Mouse (Mus musculus) ES-E14 (cell line): ENCODE measurements at regions not wholly inside any gene's neighbourhood (a gene's known extent, or its start where the extent isn't known, plus 50 kb on each side); places are given as distances from the start of the nearest gene placed in this dataset.

Experiments
- DNase-seq: peaks from one replicate; pipeline ENCODE4 v3.0.0-alpha.2; 2013; ENCODE audit warnings: low read depth, low spot score
- H3K27ac ChIP-seq: 2 replicates; pipeline ENCODE4 v1.5.1; 2012; ENCODE audit warnings: low read depth, mild to moderate bottlenecking, low read length, moderate library complexity, mixed read lengths; ENCODE audit not compliant: poor library complexity, insufficient read depth, severe bottlenecking
- H3K36me3 ChIP-seq: 2 replicates; pipeline ENCODE4 v1.6.1; 2012; ENCODE audit warnings: mild to moderate bottlenecking, low read length, moderate library complexity, mixed read lengths; ENCODE audit not compliant: control insufficient read depth, poor library complexity, insufficient read depth, severe bottlenecking
- H3K4me1 ChIP-seq, 2 experiments: fragments of 150-350 bp in 1 of 2; sonication (generic) in 1 of 2; 2 replicates each; pipeline ENCODE4 v1.6.1; 2012; ENCODE audit warnings: low read length in 2 of 2, mild to moderate bottlenecking in 1 of 2, mixed read lengths in 1 of 2; ENCODE audit not compliant: control insufficient read depth in 2 of 2, insufficient read depth in 2 of 2, poor library complexity in 1 of 2
- H3K4me3 ChIP-seq, 2 experiments: fragments of 150-350 bp in 1 of 2; sonication (generic) in 1 of 2; 2 replicates each; pipeline ENCODE4 v1.5.1; 2012; ENCODE audit warnings: low read length in 2 of 2, low read depth in 1 of 2, mild to moderate bottlenecking in 1 of 2, mixed read lengths in 1 of 2; ENCODE audit not compliant: insufficient read depth in 1 of 2, poor library complexity in 1 of 2, severe bottlenecking in 1 of 2
- H3K9ac ChIP-seq: 2 replicates; pipeline ENCODE4 v1.6.1; 2012; ENCODE audit warnings: low read depth, mild to moderate bottlenecking, low read length, mixed read lengths; ENCODE audit not compliant: poor library complexity, insufficient read depth, severe bottlenecking
- H3K9me3 ChIP-seq: fragments of 150-350 bp; sonication (generic); 2 replicates; pipeline ENCODE4 v1.6.1; 2012; ENCODE audit warnings: low read depth, mild to moderate bottlenecking, low read length; ENCODE audit not compliant: control insufficient read depth, insufficient read depth
- CHD2 ChIP-seq: IDR thresholded peaks from 2 replicates; pipeline ENCODE4 v1.6.1; 2014; ENCODE audit warnings: mild to moderate bottlenecking, low read depth, low read length, inconsistent platforms
- HCFC1 ChIP-seq: IDR thresholded peaks from 2 replicates; pipeline ENCODE4 v1.6.1; 2012; ENCODE audit warnings: low read length, inconsistent platforms, borderline replicate concordance; ENCODE audit not compliant: insufficient read depth
- MAFK ChIP-seq: IDR thresholded peaks from 2 replicates; pipeline ENCODE4 v1.6.1; 2014; ENCODE audit warnings: mild to moderate bottlenecking, low read depth, low read length, inconsistent platforms; ENCODE audit not compliant: insufficient read depth
- ZC3H11A ChIP-seq: IDR thresholded peaks from 2 replicates; pipeline ENCODE4 v1.6.1; 2012; ENCODE audit warnings: low read depth, mild to moderate bottlenecking, inconsistent platforms, low read length, borderline replicate concordance
- ZNF384 ChIP-seq: IDR thresholded peaks from 2 replicates; pipeline ENCODE4 v1.6.1; 2012; ENCODE audit warnings: low read depth, low read length, inconsistent platforms
- in situ Hi-C, 2 experiments: fragments of 600-800 bp; cut with MboI; formaldehyde crosslinking; loops; one replicate each; pipeline ENCODE4 v1.15.1; 2025; ENCODE audit warnings: low sequenced_read_pairs in 2 of 2, inconsistent platforms in 1 of 2; ENCODE audit not compliant: unreplicated experiment in 2 of 2

DNA sequence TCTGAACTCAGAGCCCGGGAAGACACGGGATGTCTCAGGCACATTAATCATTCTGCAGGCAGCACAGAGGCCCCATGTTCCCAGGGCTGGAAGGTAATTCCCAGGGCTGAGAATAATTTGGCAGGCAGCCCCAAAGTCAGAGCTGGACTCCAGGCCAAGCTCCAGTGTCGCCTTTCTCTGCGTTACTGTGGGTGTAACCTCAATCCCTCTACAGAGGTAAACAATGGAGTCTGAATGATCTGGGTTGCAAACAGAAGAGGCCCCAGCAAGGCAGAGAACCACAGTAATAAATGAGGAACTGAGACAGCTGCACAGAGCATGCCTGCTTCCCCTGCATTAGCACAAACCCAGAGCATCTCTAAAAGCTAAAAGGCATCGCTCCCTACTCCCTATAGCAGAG, 184.8 kb downstream of the H2al1j start:
- DNase-seq: no peak
- Histone ChIP-seq H3K36me3 (no peaks in the 10 kb centered on the region), H3K4me1 (no peaks in the 10 kb centered on the region), H3K9me3 (no peaks in the 10 kb centered on the region), H3K27ac (no peak overlapping the region), H3K4me3 (no peak overlapping the region), H3K9ac (no peak overlapping the region)
- no peak for TF ChIP-seq CHD2
- TF ChIP-seq HCFC1: no peak
- in situ Hi-C loops: no loop called here

DNA sequence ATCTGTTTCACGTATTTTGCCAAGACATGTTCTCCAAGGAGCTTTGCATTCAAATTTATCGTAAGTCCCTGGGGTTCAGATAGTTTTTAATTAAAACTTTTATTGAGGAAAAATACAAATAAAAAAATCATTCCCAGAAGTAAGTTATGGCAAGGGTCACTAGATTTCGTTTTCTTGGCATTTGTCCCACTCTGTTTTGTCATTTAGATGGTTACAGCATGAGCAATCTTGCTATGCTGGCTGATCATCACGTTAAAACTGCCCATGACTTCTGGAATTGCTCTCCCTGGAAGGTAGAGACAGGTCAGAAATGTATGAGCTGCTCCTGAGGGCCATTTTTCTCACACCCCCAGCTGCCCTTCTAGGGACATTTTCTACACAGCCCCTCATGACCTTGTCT, 185.3 kb downstream of the H2al1j start:
- Histone ChIP-seq H3K9ac (no peak overlapping the region), H3K36me3 (no peaks in the 10 kb centered on the region), H3K4me3 (no peak overlapping the region), H3K9me3 (no peaks in the 10 kb centered on the region), H3K27ac (no peak overlapping the region), H3K4me1 (no peaks in the 10 kb centered on the region)
- DNase-seq: no peak
- in situ Hi-C loops: no loop called here
- TF ChIP-seq ZNF384: no peak
- no peak for TF ChIP-seq MAFK
- TF ChIP-seq CHD2: no peak
- TF ChIP-seq ZC3H11A: no peak
- TF ChIP-seq HCFC1: no peak

DNA sequence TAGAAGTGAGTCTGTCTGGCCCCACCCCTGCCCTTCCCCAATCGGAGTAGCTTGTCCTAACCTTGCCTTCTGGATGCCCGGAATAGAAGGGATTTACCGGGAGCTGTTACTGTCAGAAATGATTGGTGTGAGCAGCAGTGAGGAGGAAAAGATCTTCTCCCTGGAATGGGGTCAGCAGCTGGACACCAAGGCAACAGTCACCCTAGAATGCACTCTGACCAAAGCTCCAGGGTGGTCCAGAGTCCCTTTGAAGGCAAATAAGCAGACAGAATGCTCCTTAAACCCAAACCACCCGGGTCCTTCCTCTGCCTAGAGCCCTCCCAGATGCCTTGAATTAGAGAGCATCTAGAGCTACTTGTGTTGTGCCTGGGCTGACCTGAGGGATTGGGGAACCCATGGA, 196.2 kb downstream of the H2al1j start:
- DNase-seq: no peak
- Histone ChIP-seq H3K9me3 (no peaks in the 10 kb centered on the region), H3K9ac (no peak overlapping the region), H3K36me3 (no peaks in the 10 kb centered on the region), H3K4me3 (no peak overlapping the region), H3K27ac (no peak overlapping the region), H3K4me1 (no peaks in the 10 kb centered on the region)
- TF ChIP-seq CHD2 (no peak), HCFC1 (no peak), ZNF384 (no peak), MAFK (no peak), ZC3H11A (no peak)
- in situ Hi-C loops: no loop called here

- Histone ChIP-seq H3K36me3 (no peaks in the 10 kb centered on the region), H3K4me3 (no peak overlapping the region), H3K9ac (no peak overlapping the region), H3K27ac (no peak overlapping the region), H3K9me3 (no peaks in the 10 kb centered on the region), H3K4me1 (no peaks in the 10 kb centered on the region)
- in situ Hi-C loops: no loop called here
- DNase-seq: no peak
- TF ChIP-seq ZC3H11A (no peak), HCFC1 (no peak), CHD2 (no peak), MAFK (no peak), ZNF384 (no peak)
Measured at GRCm38 (mm10) chrX:11525326-11525725, 197.7 kb downstream of the H2al1j start.

GRCm38 (mm10) chrX:11528589-11528988, 201.0 kb downstream of the H2al1j start:
- in situ Hi-C loops: no loop called here
- Histone ChIP-seq H3K4me1 (no peaks in the 10 kb centered on the region), H3K36me3 (no peaks in the 10 kb centered on the region), H3K4me3 (no peak overlapping the region), H3K27ac (no peak overlapping the region), H3K9me3 (no peaks in the 10 kb centered on the region), H3K9ac (no peak overlapping the region)
- DNase-seq: no peak
- TF ChIP-seq ZC3H11A (no peak), CHD2 (no peak), HCFC1 (no peak), MAFK (no peak), ZNF384 (no peak)
